Mouse (Mus musculus): ENCODE data around the gene Klhl21. TPM values are rescaled to one million over a fixed set of nuclear protein-coding genes. Genes with fewer than 3 reads are reported as not detected.
"Not testable (repeated sequence)": the region's sequence is repeated elsewhere in the genome, so short reads cannot be mapped to it uniquely, and the experiment has no call there.

Klhl21 gene
- total RNA-seq, 2 experiments from 2014 or later: 82.1 to 83.9 TPM

DNA sequence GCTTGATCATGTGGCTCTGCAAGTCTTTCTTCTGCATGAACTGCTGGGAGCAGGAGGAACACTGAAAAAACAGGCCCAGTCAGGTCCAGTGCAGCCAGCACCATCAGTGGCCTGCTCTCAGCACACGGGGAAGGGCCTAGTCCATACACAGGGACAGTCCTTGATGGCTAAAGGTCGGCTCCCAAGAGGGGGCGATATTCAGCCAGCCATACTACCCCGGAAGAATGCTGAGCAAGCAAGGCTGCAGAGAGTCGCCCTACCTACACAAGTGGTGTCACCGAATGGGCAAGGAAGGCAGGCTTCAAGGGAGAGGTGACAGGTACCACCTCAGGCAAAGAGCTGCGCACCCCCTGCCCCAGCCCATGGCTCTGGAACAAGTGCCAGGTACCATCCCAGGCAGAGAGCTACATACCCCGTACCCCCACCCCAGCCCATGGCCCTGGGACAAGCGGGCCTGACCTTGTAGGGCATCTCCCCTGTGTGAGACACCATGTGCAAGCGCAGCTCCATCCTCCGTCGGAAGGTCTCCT is 13.0 kb downstream of the Klhl21 start:
- no peak for DNase-seq

DNA sequence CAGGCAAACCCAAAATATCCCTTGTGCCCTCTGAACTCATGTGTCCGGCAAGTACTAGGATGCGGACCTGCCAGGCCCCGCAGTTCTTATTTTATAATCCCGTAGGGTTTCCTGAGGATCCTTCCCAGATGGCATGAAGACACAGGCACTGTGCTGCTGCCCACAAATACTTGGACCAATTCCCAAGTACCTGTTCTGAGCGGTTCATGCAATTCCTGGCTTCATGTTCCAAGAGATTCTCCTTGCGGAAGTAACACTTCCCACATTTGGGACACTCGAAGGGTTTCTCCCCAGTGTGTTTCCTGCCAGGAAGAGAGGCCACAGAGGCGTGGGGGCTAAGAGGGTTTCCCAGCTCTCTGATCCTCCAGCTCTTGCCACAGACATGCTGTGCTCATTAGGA is 13.9 kb downstream of the Klhl21 start:
- DNase-seq: no peak

DNA sequence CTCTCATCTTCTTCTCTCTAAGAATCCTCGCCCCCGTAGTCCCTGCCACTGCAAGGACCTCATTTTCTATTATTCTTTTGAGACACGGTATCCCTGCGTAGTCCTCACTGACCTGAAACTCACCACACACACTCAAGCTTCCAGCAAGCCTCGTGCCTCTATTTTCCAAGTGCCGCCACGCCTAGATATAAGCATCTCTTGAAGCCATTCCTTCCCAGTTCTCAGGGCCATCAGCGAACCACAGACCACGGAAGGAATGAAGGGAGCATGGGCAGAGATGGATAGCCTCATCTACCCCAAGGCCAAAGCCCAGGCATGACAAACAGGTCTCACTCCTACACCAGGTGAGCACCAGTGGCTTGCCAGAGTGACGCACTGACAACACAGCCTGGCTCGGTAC is 15.9 kb downstream of the Klhl21 start:
- no peak for DNase-seq

DNA sequence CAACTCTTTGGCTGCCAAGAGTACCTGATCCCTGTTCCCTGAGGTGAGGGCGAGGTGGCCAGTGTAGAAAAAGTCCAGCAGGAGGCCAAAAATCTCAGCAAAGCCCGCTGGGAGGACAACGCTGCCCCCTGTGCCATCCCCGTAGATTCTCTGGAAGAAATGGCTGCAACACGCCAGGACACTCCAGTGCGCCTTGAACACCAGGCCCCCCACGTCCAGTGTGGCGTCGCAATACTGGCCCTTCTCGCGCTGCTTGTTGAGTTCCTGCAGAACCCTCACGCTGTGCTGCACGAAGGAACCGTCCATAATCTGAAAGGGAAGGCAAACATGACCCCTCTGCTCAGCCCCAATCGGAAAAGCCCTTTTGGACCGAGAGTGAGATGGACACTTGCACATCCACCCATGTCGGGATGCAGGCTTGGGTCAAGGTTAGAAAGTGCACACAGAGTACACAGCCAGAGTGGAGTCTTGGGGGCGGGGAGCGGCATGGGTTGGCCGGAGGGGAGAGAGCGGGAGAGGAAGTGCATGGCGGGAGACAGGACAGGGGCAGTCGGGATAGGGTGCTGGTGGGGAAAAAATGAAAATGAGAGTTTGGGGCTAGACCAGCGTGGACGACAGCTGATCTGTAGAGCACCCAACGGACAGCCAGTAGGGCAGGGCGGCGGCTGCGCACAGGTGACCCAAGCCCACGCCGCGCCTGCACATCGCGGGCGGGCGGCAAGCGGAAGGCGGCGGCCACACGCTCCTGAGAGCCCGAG is 18.3 kb downstream of the Klhl21 start:
- peak in 1 of 2 experiments; percentile 44 for DNase-seq

DNA sequence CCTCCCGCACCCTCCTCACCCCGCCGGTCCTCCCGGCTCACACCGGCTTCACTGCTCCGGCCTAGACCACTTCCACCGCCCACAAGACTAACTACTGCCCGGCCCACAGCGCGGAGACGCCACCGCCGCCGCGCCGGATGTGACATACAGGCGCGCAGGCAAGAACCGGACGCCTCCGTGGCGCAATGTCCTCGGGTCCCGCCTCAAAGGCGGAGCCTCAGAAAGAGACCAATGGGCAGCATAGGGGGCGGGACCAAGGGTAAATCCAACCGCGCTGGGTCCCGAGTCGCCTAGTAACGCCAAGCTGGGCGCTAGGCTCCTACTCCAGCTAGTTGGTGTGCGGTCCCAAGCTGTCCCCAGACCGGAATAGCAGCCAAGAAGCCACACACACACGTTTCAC is 18.9 kb downstream of the Klhl21 start, which contains the start of gene Zbtb48:
Gene Zbtb48, minus strand, starts transcription at position 148 of the 400 bp plus-strand sequence.
- peak; percentile 98 for DNase-seq

DNA sequence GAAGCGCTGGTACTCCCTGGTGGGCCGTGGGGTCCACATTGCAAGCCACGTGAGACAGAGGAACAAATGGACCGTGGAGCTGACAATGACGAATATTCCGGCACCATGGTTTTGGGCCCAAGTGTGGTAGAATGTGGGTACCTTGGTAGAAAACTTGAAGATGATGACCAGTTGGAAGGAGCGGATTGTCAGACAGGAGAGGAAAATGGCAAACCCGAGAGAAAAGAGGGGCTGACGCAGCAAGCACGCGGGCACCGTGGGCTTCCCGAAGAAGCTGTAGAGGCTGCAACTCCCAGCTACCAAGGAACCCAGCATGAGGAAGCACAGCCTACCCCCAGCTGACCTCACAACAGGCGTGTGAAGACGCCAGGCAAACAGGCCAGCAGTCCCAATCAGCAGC is 19.9 kb downstream of the Klhl21 start:
- DNase-seq: no peak

DNA sequence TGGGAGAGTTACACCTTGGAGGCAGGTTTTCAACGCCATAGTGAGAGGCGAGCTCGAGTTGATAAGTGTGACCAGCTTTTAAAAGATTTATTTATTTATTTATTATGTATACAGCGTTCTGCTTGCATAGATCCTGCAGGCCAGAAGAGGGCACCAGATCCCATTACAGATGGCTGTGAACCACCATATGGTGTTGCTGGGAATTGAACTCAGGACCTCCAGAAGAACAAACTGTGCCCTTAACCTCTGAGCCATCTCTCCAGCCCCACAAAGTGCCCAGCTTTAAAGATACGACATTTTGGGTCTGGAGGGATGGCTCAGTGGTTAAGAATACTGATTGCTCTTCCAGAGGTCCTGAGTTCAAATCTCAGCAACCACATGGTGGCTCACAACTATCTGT is 20.5 kb downstream of the Klhl21 start:
- DNase-seq: no peak

DNA sequence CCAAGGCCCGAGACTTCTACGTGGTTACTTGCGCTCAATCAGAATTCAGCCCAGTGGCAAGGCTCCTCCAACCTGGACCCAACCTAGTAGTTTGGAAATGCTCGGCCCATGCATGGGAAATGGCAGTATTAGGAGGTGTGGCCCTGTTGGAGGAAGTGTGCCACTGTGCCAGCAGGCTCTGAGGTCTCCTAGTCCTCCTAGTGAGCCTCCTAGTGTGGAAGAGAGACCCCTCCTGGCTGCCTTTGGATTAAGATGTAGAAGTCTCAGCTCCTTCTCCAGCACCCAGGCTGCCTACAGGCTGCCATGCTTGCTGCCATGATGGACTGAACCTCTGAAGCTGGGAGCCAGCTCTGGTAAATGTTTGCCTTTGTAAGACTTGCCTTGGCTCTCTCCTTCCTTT is 21.4 kb downstream of the Klhl21 start:
- no peak for DNase-seq

DNA sequence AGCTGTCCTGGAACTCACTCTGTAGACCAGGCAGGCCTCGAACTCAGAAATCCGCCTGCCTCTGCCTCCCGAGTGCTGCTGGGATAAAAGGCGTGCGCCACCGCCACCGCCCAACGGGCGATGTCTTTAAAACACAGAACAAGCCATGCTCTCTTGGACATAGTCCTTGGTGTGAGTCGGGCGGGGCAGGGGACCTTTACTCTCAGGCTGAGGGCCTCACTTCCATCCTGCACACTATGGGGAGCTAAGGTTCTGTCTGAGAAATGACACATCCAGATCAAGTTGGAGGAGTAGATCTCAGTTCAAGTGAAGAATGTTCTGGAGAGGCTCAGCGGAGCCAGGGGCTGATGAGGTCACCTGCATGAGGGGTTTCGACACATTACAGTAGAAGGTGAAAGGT is 24.3 kb downstream of the Klhl21 start:
- no peak for DNase-seq

DNA sequence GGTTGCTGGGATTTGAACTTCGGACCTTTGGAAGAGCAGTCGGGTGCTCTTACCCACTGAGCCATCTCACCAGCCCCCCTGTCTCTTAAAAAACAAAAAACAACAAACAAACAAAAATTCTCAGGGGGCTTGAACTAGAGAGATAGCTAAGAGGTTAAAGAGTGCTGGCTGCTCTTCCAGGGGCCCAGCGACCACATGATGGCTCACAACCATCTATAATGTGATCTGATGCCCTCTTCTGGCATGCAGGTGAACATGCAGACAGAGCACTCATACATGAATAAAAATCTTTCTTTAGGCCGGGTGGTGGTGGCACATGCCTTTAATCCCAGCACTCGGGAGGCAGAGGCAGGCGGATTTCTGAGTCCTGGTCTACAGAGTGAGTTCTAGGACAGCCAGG is 27.9 kb downstream of the Klhl21 start:
- DNase-seq: not testable (repeated sequence)

DNA sequence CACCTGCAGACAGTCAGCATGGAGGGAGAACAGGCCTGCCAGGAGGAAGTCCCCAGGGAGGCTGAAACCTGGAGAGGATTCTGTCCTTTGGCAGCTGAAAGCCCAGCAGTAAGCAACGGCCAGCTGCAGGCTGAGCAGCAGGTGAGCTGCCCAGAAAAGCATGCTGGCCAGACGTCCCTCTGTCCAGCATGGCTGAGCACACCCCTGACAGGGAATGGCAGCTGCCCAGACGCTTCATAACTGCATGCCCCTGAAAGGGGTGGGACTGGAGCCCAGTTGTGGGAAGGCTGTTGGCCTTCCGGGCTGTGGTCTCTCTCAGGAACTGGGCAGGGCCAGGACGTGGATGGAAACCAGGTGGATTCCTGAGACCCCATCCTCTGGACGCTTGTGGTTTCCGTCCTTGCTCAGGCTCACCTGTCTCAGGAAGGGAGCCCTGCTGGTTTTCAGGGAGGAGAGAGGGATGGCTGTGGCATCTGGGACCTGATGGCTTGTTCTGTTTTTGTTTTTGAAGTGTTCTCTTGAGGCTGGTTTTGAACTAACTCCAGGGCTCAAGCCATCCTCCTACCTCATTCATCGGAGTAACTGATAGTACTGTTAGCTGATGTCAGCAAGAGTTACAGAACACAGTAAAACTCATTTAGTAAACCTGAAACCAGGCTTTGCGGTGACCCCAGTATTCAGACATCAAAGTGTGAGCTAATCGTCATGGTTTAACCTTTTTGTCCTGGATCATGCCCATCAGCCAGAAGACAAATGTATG is 29.8 kb downstream of the Klhl21 start, which contains the start of gene Tas1r1:
Gene Tas1r1, minus strand, starts transcription at position 344 of the 760 bp plus-strand sequence.
- DNase-seq: no peak

DNA sequence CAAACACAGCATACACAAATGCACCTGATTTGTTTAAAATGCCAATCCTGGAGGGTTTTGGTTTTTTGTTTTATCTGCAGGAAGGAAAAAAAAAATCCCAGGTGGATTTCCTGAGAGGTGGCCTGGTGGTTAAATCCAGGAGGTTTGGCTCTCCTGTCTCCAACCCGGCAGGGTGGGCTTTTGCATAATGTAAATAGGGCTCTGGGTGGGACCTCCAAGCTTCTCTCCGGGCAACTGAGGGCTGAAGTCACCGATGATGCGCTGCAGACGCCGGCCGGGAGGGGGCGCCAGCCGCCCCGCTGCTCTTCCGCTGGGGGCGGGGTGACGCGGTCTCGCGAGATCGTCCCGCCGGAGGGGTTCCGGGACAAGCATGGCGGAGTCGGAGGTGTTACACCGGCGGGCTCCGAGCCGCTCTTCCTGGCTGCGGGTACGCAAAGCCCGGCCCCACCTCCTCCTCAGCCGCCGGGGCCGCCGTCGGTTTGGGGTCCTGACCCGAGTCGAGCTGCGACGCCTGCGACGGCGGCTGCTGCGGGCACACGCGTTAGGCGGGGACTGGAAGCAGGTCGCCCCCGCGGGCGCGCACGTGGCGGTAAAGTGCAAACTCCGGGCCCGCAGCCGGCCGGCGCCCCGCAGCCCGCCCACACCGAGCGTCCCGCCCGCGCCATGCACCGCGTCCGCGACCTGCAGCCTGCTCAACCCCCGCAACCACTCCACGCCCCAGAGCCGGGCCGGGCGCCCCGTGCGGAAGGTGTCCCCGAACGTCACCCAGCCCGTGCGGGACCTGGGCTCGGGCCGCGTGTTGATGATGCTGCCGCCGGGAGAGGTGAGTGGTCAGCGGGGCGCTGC is 30.6 kb downstream of the Klhl21 start, which contains the start of gene Nol9:
Gene Nol9, plus strand, starts transcription at position 337 of the 846 bp plus-strand sequence.
- DNase-seq: peak; percentile 93 to 97

DNA sequence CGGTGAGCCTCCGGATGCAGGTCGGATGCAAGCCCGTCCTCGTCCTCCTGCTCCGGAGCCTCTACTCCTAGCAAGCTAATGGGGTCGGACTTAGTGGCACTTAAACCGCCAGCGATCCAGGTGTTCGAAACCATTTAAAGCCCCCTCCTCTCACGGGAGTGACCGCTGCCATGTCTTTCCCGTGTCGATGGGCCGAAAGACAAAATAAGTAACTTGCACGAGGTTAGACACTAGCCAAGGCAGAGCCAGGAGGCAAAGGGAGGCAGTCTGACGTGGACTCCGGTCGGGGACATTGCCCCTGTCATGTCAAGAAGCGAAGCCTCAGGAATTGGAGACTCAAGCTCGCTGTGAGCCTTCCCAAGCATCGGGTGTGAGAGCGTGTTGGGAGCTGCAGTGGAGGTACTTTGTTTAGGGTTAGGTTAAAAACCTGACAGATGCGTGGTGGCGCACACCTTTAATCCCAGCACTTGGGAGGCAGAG is 31.3 kb downstream of the Klhl21 start:
- no peak for DNase-seq

DNA sequence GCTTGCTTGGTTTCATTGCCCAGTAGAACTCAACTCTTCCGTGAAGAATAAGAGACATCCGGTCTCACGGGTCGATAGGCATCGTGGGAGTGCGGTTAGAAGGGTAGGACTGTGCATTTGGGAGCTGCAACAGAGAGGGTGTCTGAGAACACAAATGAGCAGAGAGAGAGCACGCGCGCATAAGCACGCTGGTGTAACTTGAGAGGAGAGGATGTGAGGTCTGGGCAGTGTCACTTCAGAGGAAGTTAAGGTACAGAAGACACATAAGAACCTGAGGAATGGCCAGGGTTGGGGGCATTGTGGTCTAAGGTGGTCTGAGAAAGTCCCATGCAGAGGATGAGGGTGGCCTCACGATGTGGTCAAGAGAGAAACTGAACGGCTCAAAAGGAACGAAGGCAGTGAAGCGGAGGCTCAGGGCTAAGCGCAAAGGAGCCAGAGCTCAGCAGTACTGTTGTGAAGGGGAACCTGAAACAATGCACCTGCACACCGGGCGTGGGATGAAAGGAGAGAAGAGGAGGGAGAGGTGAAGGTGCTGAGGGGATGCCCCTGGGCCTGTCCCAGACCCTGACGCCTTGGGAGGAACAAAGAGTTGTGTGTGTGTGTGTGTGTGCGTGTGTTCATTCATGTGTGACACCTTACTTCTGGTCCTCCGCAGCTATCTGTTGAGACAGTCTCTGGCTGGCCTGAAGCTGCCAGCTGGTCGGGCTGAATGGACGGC is 33.5 kb downstream of the Klhl21 start:
- DNase-seq: no peak

DNA sequence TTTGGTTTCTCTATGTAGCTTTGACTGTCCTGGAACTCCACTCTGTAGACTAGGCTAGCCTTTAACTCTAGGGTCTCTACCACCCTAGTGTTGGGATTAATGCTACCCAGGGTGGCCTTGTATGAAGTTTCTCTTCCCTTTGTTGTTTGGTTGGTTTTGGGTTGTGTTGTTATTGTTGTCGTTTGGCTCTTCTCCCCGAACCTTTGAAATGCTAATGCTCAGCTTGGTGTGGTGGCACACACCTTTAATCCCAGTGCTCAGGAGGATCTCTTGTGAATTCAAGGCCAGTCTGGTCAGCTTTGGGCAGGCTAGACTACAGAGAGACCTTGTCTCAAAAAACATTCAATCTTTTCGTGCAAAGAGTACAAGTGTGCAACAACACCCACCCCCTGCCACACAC is 34.6 kb downstream of the Klhl21 start:
- DNase-seq: no peak

DNA sequence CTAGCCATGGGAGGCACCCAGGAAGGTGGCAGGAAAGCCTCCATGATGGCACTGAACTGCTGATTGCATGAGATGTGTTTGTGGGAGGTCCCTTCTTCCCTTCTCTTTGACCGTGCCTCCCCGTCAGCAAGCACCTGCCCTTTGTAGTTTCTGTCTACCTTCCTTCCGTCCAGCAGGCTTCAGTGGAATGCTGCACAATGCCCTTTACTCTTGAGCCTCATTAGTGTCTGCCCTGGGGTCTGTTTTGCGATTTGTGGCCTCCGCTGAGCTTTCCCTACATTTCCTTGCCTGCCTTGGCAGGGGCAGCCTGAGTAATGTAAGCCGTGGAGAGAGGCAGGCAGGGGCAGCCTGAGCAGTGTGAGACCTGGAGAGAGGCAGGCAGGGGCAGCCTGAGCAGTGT is 36.0 kb downstream of the Klhl21 start:
- DNase-seq: no peak

DNA sequence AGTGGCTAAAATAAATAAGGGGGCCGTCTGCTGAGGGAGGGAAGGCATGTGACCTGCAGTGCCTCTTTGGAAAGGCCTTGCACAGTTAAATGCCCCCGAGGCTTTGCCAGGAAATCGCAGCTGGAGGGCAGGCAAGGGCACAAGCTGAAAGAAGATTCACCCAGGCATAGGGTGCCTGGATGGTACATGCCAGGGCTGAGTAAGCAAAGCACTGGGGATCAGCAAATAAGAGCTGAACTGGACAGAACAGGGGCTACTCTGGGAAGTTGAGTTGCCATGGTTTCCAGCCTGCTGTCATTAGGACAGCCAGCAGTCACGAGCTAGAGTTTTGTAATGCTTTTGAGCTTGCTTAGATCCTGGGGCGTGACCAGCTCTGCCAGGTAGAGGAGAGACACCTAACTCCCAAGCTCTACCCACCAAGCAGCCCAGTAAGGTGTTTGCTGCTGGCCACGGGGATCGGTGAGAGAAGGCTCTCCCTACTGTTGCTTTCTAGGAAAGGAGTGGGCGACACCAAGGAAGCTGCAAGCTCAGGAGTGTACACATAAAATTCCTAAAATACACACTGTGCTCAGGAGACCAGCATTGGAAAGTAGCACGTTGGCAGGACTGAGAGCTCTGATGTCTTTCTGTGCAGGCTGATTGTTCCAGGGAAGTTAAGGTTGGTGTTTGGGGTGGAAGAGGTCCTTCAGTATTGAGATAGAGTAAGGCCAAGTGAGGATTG is 53.9 kb downstream of the Klhl21 start:
- DNase-seq: peak; percentile 65 to 80

DNA sequence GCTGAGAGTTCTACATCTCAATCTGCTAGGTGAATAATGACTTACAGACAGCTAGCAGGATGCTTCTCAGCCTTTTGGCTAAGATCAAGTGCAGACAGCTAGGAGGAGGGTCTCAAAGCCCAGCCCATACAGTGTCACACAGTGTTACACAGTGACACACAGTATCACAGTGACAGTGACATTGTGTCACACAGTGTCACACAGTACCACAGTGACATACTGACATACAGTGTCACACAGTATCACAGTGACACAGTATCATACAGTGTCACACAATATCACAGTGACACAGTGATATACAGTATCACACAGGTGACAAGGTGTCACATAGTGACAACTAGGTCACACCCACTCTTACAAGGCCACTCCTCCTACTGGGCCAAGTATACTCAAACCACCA is 58.7 kb downstream of the Klhl21 start:
- DNase-seq: no peak

All from heart, adult 18-20 months (tissue).